Mouse (Mus musculus) liver, adult 2 months (tissue): Measurements from ENCODE around the gene Eif2s1. TPM values are rescaled to one million over a fixed set of nuclear protein-coding genes. Genes with fewer than 3 reads are reported as not detected.
"Not testable (repeated sequence)": the region's sequence is repeated elsewhere in the genome, so short reads cannot be mapped to it uniquely, and the experiment has no call there.

Experiments used
- DNase-seq: peaks from one replicate; pipeline ENCODE4 v3.0.0-alpha.2; 2011; ENCODE audit warnings: low read depth, low spot score; ENCODE audit errors: extremely low read depth
- H3K27ac ChIP-seq: fragments of 200-500 bp; replicated peaks from 2 replicates; pipeline ENCODE4 v1.5.1; 2012; ENCODE audit warnings: low read depth, mild to moderate bottlenecking, control low read depth, inconsistent platforms, low read length; ENCODE audit not compliant: insufficient read depth
- H3K27me3 ChIP-seq: fragments of 200-500 bp; 2 replicates; pipeline ENCODE4 v1.6.1; 2012; ENCODE audit warnings: mild to moderate bottlenecking, moderate library complexity, low read length, inconsistent platforms; ENCODE audit not compliant: control insufficient read depth, insufficient read depth
- H3K36me3 ChIP-seq: fragments of 200-500 bp; 2 replicates; pipeline ENCODE4 v1.6.1; 2012; ENCODE audit warnings: low read length, inconsistent platforms; ENCODE audit not compliant: control insufficient read depth, insufficient read depth
- H3K4me1 ChIP-seq: fragments of 200-500 bp; 2 replicates; pipeline ENCODE4 v1.6.1; 2011; ENCODE audit warnings: low read length; ENCODE audit not compliant: control insufficient read depth, insufficient read depth
- H3K4me3 ChIP-seq: fragments of 200-500 bp; 2 replicates; pipeline ENCODE4 v1.5.1; 2011; ENCODE audit warnings: low read depth, mild to moderate bottlenecking, control low read depth, low read length, moderate library complexity; ENCODE audit not compliant: insufficient read depth
- H3K79me2 ChIP-seq: fragments of 200-500 bp; 2 replicates; pipeline ENCODE4 v1.6.1; 2012; ENCODE audit warnings: inconsistent platforms, mild to moderate bottlenecking, low read length, moderate library complexity; ENCODE audit not compliant: control insufficient read depth, insufficient read depth
- H3K9ac ChIP-seq: fragments of 200-500 bp; 2 replicates; pipeline ENCODE4 v1.6.1; 2012; ENCODE audit warnings: low read depth, mild to moderate bottlenecking, control low read depth, inconsistent platforms, low read length
- CTCF ChIP-seq: fragments of 200-500 bp; IDR thresholded peaks from 2 replicates; pipeline ENCODE4 v1.5.1; 2011; ENCODE audit warnings: low read depth, low read length, control low read depth
- POLR2A ChIP-seq: fragments of 200-500 bp; IDR thresholded peaks from 2 replicates; pipeline ENCODE4 v1.6.1; 2011; ENCODE audit warnings: low read length, control low read depth; ENCODE audit not compliant: insufficient read depth; ENCODE audit errors: extremely low read depth
- WGBS: fragments of 180-500 bp; shearing (Covaris S2); methylation state at CpG from one replicate; pipeline ENCODE4 v1.1.7; 2018; 5-methylcytosine and 5-hydroxymethylcytosine counted together
- polyA plus RNA-seq: library from polyadenylated mRNA; depleted of rRNA; stranded (reverse); fragments of >200 nt; gene quantifications from 2 replicates; pipeline ENCODE4 v1.2.3, GENCODE M21; 2012
- total RNA-seq: library from RNA; depleted of rRNA; stranded (reverse); fragments of >200 nt; gene quantifications from 2 replicates; pipeline ENCODE4 v1.2.3, GENCODE M21; 2014

Eif2s1 gene
- total and polyA plus RNA-seq, 2 experiments, result 8.3 to 38.8 TPM

GRCm38 (mm10) chr12:78916278-78916677, 54.7 kb downstream of the Eif2s1 start:
- Histone ChIP-seq H3K4me1 (0 out of 2 replicates have a peak, but pooled peaks cover 1% of the 10 kb centered on the region), H3K27ac (no peak overlapping the region), H3K9ac (no peak overlapping the region), H3K4me3 (no peak overlapping the region), H3K79me2 (no peaks in the 10 kb centered on the region), H3K36me3 (no peaks in the 10 kb centered on the region), H3K27me3 (no peaks in the 10 kb centered on the region)
- 74% methylated on average over 3 of the region's 3 CpGs for WGBS
- no peak; the same call in 1 of the 2 replicates for TF ChIP-seq CTCF
- no peak for TF ChIP-seq POLR2A
- no peak for DNase-seq

DNA sequence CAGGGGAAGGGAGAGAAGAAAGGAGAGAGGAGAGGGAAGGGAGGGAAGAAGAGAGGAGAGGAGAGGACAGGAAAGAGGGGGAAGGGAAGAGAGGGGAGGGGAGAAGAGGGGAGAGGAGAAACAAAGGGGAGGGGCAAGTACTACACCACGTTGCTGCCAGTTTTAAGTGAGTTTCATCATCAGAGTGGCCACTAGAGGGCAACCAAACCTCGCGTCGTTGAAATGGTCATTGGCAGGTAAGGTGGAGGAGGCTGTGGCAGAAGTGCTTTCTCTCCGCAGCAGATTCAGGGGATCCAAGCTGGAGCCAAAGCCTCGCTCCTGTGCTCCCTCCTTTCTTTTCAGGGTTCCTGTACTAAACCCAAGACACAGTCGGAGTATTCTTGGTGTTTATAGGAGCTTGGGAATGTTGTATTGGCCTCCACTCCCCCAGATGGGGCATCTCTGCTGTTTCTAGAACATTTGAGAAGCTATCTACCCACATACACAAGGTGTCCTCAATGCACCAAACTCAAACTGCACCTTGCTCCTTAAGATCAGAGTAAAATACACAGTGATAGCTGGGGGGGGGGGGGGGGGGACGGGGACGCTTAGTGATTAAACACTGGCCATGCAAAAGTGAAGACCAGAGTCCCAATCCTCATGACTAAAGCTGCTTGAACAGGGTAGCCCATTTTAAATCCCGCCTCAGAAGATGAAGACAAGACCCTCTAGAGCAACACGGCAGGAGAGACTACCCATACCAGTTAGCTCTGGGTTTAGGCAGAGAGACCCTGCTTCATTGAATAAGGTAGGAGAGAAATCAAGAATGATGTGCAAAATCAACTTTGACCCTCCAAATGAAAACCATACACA, 56.8 kb downstream of the Eif2s1 start:
- TF ChIP-seq CTCF (peak; percentile 81), POLR2A (no peak)
- H3K4me3 ChIP-seq, result no peak overlapping the region
- 0 out of 2 replicates have a peak, but pooled peaks cover 1% of the 10 kb centered on the region for H3K4me1 ChIP-seq
- peak; percentile 68 for DNase-seq
- 15% methylated on average over 11 of the region's 11 CpGs for WGBS
- no peak overlapping the region for H3K27ac ChIP-seq
- no peaks in the 10 kb centered on the region for H3K27me3 ChIP-seq
- no peaks in the 10 kb centered on the region for H3K79me2 ChIP-seq
- no peaks in the 10 kb centered on the region for H3K36me3 ChIP-seq
- H3K9ac ChIP-seq, result no peak overlapping the region

DNA sequence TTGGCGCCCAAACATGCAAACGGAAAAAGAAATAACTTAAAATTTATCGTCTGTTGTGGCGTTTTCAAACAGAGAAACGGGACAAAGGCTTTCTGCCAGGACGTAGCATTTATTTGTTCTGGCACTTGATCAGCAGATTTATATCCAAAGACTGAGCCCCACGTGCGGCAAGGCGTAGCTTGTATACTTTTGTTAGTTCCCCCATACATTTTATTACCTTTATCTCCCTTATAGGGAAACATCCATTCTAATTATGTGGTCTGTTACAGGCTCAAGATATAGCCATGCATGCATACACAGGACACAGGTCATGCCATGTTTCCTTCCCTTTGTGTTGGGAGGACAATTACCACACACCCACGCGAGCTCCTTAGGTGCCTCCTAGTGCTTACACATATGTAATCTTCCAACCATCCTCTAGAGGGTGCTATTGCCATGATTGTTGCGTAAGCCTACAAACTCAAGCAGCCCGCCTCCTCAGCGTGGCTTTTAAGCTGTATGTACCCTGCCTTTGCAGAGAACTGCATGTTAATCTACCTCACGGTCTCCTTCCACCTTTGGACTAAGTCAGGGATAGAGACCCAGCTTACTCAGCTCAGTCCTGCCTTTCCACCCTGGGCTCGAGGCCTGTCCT, 57.6 kb downstream of the Eif2s1 start:
- Histone ChIP-seq H3K36me3 (no peaks in the 10 kb centered on the region), H3K4me1 (0 out of 2 replicates have a peak, but pooled peaks cover 1% of the 10 kb centered on the region), H3K9ac (no peak overlapping the region), H3K4me3 (no peak overlapping the region), H3K27me3 (no peaks in the 10 kb centered on the region), H3K27ac (no peak overlapping the region), H3K79me2 (no peaks in the 10 kb centered on the region)
- 27% methylated on average over 16 of the region's 16 CpGs for WGBS
- TF ChIP-seq CTCF (peak; percentile 60), POLR2A (no peak)
- peak; percentile 65 for DNase-seq

DNA sequence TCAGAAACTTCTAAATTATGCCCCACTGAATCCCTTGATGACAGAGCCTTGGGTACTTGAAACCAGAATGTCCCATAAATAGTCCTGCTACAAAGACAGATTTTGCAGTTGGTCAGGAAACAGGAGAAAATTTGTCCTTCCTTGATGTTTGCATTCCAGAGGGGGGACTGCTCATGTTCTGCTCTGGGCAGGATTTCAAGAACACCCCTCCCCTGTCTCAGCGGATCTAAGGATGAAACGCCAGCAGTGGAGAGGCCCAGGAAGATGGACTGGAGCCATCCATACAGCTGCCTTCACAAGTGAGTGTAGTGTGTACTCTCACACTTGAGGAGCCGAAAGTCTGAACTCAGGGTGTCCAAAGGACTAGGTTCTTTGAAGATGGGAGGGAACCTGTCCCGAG, 59.8 kb downstream of the Eif2s1 start:
- no peak for DNase-seq
- no peak for TF ChIP-seq CTCF
- TF ChIP-seq POLR2A, result no peak
- Histone ChIP-seq H3K36me3 (no peaks in the 10 kb centered on the region), H3K4me1 (0 out of 2 replicates have a peak, but pooled peaks cover 1% of the 10 kb centered on the region), H3K27me3 (no peaks in the 10 kb centered on the region), H3K9ac (no peak overlapping the region), H3K79me2 (no peaks in the 10 kb centered on the region), H3K4me3 (no peak overlapping the region), H3K27ac (no peak overlapping the region)
- WGBS, result 83% methylated on average over 4 of the region's 4 CpGs

GRCm38 (mm10) chr12:78922058-78922457, 60.4 kb downstream of the Eif2s1 start:
- Histone ChIP-seq H3K27ac (no peak overlapping the region), H3K27me3 (no peaks in the 10 kb centered on the region), H3K79me2 (no peaks in the 10 kb centered on the region), H3K9ac (no peak overlapping the region), H3K4me3 (no peak overlapping the region), H3K4me1 (0 out of 2 replicates have a peak, but pooled peaks cover 1% of the 10 kb centered on the region), H3K36me3 (no peaks in the 10 kb centered on the region)
- DNase-seq, result no peak
- WGBS, result 69% methylated on average over 3 of the region's 3 CpGs
- TF ChIP-seq POLR2A (no peak), CTCF (no peak)

GRCm38 (mm10) chr12:78922977-78923376, 61.4 kb downstream of the Eif2s1 start:
- not testable (repeated sequence) for H3K27me3 ChIP-seq, DNase-seq, H3K79me2 ChIP-seq, H3K36me3 ChIP-seq, H3K4me1 ChIP-seq, H3K27ac ChIP-seq, H3K9ac ChIP-seq, H3K4me3 ChIP-seq
